Mouse (Mus musculus) urinary bladder, adult 2 months (tissue): ENCODE measurements around the gene Sec63. TPM values are rescaled to one million over a fixed set of nuclear protein-coding genes. Genes with fewer than 3 reads are reported as not detected.

ENCODE experiments used
- DNase-seq: peaks from one replicate; pipeline ENCODE4 v3.0.0; 2022; ENCODE audit warnings: low spot score
- polyA plus RNA-seq: library from polyadenylated mRNA; depleted of rRNA; stranded (reverse); fragments of >200 nt; gene quantifications from 2 replicates; pipeline ENCODE4 v1.2.3, GENCODE M21; 2012

Gene Sec63
- polyA plus RNA-seq, 1 experiment, result 50.6 TPM

- no peak for DNase-seq
Measured at GRCm38 (mm10) chr10:42830007-42830406, 68.7 kb downstream of the Sec63 start.

GRCm38 (mm10) chr10:42830409-42830808 is 69.1 kb downstream of the Sec63 start:
- no peak for DNase-seq

- DNase-seq, result no peak
Measured at GRCm38 (mm10) chr10:42832677-42833076, 71.4 kb downstream of the Sec63 start.

GRCm38 (mm10) chr10:42833871-42834727 is 72.8 kb downstream of the Sec63 start:
- DNase-seq, result no peak

GRCm38 (mm10) chr10:42838106-42838505 is 76.8 kb downstream of the Sec63 start:
- DNase-seq, result no peak

- DNase-seq, result no peak
Measured at GRCm38 (mm10) chr10:42838736-42839135, 77.4 kb downstream of the Sec63 start.

GRCm38 (mm10) chr10:42840036-42840435 is 78.7 kb downstream of the Sec63 start:
- DNase-seq, result no peak

GRCm38 (mm10) chr10:42841531-42842195 is 80.4 kb downstream of the Sec63 start:
- no peak for DNase-seq

GRCm38 (mm10) chr10:42842358-42842757 is 81.1 kb downstream of the Sec63 start:
- peak; percentile 62 for DNase-seq

- no peak for DNase-seq
Measured at GRCm38 (mm10) chr10:42843416-42843815, 82.1 kb downstream of the Sec63 start.

- no peak for DNase-seq
Measured at GRCm38 (mm10) chr10:42845480-42845879, 84.2 kb downstream of the Sec63 start.

- no peak for DNase-seq
Measured at GRCm38 (mm10) chr10:42848179-42849080, 87.1 kb downstream of the Sec63 start.

- DNase-seq, result no peak
Measured at GRCm38 (mm10) chr10:42849081-42849400, 87.7 kb downstream of the Sec63 start.

GRCm38 (mm10) chr10:42854838-42855237 is 93.5 kb downstream of the Sec63 start:
- no peak for DNase-seq

GRCm38 (mm10) chr10:42855250-42855649 is 94.0 kb downstream of the Sec63 start:
- DNase-seq, result no peak

GRCm38 (mm10) chr10:42856574-42856973 is 95.3 kb downstream of the Sec63 start:
- no peak for DNase-seq

GRCm38 (mm10) chr10:42857021-42857420 is 95.7 kb downstream of the Sec63 start:
- DNase-seq, result no peak

GRCm38 (mm10) chr10:42859781-42860158 is 98.5 kb downstream of the Sec63 start:
- no peak for DNase-seq

GRCm38 (mm10) chr10:42860159-42860911 is 99.0 kb downstream of the Sec63 start, which contains the start of gene Scml4:
TSS of gene Scml4 (plus strand) at chr10:42860370.
- no peak for DNase-seq

- DNase-seq, result no peak
Measured at GRCm38 (mm10) chr10:42861446-42861845, 100.2 kb downstream of the Sec63 start.

GRCm38 (mm10) chr10:42862102-42862740 is 100.9 kb downstream of the Sec63 start:
- DNase-seq, result no peak
